Mouse (Mus musculus) liver, embryonic 16.5 days (tissue): Measurements from ENCODE around the gene Rab37. TPM values are rescaled to one million over a fixed set of nuclear protein-coding genes. Genes with fewer than 3 reads are reported as not detected.

ENCODE experiments used
- ATAC-seq: fragments of 200-750 bp; cut with Nextera tagmentation; 2 replicates; pipeline ENCODE4 v1.8.0; 2017; ENCODE audit warnings: low read depth, mild to moderate bottlenecking, moderate number of reproducible peaks, moderate library complexity
- H3K27ac ChIP-seq: fragments of 300-500 bp; sonication (generic); 2 replicates; pipeline ENCODE4 v1.5.1; 2014; ENCODE audit warnings: mild to moderate bottlenecking, low read length
- H3K27me3 ChIP-seq: fragments of 300-500 bp; sonication (generic); 2 replicates; pipeline ENCODE4 v1.6.1; 2014; ENCODE audit warnings: low read depth, low read length, mixed read lengths; ENCODE audit not compliant: control insufficient read depth, insufficient read depth
- H3K36me3 ChIP-seq: fragments of 300-500 bp; sonication (generic); 2 replicates; pipeline ENCODE4 v1.6.1; 2014; ENCODE audit warnings: mild to moderate bottlenecking; ENCODE audit not compliant: control insufficient read depth, insufficient read depth
- H3K4me1 ChIP-seq: fragments of 300-500 bp; sonication (generic); 2 replicates; pipeline ENCODE4 v1.6.1; 2014; ENCODE audit warnings: low read depth, low read length, mixed read lengths; ENCODE audit not compliant: control insufficient read depth
- H3K4me2 ChIP-seq: fragments of 300-500 bp; sonication (generic); 2 replicates; pipeline ENCODE4 v1.6.1; 2014; ENCODE audit warnings: low read depth, low read length, mixed read lengths
- H3K4me3 ChIP-seq: fragments of 300-500 bp; sonication (generic); 2 replicates; pipeline ENCODE4 v1.5.1; 2014; ENCODE audit warnings: low read depth, mild to moderate bottlenecking, low read length
- H3K9ac ChIP-seq: fragments of 300-500 bp; sonication (generic); 2 replicates; pipeline ENCODE4 v1.6.1; 2014; ENCODE audit warnings: low read depth, low read length
- H3K9me3 ChIP-seq: fragments of 300-500 bp; sonication (generic); replicated peaks from 2 replicates; pipeline ENCODE4 v1.6.1; 2016; ENCODE audit warnings: low read length; ENCODE audit not compliant: control insufficient read depth
- WGBS: fragments of 180-500 bp; shearing (Covaris S2); extraction: QIAGEN DNeasy Blood & Tissue Kit; methylation state at CpG from one replicate; pipeline ENCODE4 v1.1.7; 2014; ENCODE audit not compliant: insufficient replicate concordance; 5-methylcytosine and 5-hydroxymethylcytosine counted together
- polyA plus RNA-seq: library from polyadenylated mRNA; unstranded; fragments of >200 nt; fragmentation: Nextera tagmentation; extraction: Ambion mirVana; gene quantifications from 2 replicates; pipeline ENCODE4 v1.2.1, GENCODE M21; 2015

Rab37 gene
- polyA plus RNA-seq = 2.3 and 2.4 TPM in 2 replicates

DNA sequence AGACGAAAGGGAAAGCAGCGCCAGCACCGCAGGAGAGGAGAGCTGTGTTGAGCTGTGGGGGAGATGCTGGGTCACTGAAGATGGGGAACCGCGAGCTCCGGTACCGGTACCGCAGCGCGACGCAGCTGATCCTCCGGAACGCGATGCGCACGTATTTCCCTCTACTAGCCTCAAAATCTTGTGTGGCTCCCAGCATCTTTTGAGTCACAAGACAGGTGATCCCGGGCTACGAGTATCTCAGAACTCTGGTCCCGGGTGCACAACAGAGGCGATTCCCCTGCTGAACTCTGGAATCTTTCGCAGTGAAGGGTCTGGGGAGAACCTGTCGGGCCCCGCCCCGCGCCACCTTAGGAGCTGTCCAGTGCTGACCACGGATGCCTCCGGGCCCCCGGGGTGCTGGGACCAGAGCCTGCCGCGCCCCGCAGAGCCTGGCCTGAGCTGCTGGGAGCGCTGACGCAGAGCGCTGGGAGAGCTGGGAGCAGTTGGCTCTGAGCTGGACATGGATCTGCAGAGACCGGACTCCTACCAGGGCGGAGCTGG is at the start of gene Rab37:
Gene Rab37 (plus strand): TSS at position 70 of the 540 bp plus-strand sequence.
- Histone ChIP-seq H3K4me1 (no peaks in the 10 kb centered on the region), H3K27ac (no peak within 1 kb of the TSS), H3K27me3 (peaks cover 15% of the 10 kb centered on the region), H3K36me3 (no peaks in the 10 kb centered on the region), H3K9me3 (peaks cover 2% of the 10 kb centered on the region; the same call in 1 of the 2 replicates), H3K9ac (no peak within 1 kb of the TSS), H3K4me2 (no peak within 1 kb of the TSS), H3K4me3 (no peak within 1 kb of the TSS)
- WGBS = 3% methylated on average over 36 of the region's 36 CpGs
- no peak for ATAC-seq

DNA sequence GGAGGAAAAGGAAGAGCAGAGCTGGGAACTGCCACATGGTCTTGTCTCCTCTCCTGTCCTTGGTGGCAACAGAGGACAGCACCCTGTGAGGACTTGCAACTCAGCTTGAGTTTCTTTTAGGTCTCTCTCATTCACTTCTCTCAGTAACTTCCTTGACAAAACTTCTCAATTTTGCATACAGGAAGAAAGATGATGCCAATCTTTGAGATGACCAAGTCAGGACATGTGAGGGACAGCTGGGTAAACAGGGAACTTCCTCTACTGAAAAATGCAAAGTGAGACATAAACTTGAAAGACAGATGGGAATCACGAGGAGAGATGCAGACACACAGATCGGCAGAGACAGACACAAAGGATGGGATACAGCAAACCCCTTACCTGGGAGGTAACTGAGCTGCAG is 43.0 kb upstream of the Rab37 start, which contains the start of gene Cd300ld3:
Gene Cd300ld3 (minus strand): TSS at position 151 of the 400 bp plus-strand sequence.
- 35% methylated on average over 2 of the region's 2 CpGs for WGBS
- H3K4me2 ChIP-seq = no peak within 1 kb of the TSS
- H3K9ac ChIP-seq = no peak within 1 kb of the TSS
- no peak for ATAC-seq
- H3K4me3 ChIP-seq = no peak within 1 kb of the TSS
- H3K9me3 ChIP-seq = no peaks in the 10 kb centered on the region
- no peaks in the 10 kb centered on the region for H3K36me3 ChIP-seq
- H3K4me1 ChIP-seq = no peaks in the 10 kb centered on the region
- no peaks in the 10 kb centered on the region for H3K27me3 ChIP-seq
- no peak within 1 kb of the TSS for H3K27ac ChIP-seq

DNA sequence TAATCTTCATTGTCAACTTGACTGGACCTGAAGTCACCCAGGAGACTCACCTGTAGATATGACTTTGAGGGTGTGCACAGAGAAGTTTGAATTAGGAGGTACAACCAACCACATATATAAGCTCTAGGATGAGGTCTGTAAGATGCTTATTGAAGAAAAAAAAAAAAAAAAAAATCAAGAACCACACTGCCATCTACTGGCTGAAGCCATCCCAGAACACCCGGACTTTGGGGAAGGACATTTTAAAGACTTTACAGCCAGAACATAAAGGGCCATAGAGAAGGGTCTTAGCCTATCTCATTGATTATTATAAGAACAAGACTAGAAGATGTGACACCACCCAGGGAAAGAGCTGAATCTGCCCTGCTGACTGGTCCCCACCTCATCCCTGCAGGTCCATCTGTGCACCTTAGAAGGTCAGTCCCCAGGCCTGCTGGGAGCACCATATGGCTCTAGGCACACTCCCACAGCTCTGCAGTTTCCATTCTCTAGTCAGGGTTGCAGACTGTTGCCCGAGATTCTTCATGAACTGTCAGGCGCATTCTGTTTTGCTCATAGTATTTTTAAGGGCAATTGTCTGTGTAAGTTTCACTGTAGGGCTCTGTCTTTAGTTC is 41.8 kb upstream of the Rab37 start:
- WGBS = 24% methylated on average over 3 of the region's 3 CpGs

DNA sequence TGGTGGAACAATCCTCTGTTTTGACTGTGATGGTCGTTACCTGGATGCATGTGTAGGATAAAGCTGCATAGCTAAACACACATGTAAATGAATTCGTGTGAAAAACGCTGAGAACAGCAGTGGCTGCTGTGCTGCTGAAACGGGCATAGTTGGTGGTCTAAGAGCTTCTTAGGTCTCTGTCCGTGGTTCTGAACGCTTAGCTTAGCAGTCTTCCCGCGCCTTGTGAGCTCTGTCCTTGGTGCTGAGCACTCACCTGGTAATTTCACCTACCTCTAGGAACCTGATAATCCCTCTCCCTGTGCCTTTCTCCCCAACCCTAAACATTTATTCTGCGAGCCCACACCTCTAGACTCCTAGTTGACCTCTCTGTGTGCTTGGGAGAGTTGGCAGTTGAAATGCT is 39.0 kb upstream of the Rab37 start:
- Histone ChIP-seq H3K36me3 (no peaks in the 10 kb centered on the region), H3K4me3 (no peak overlapping the region), H3K4me2 (no peak overlapping the region), H3K9me3 (no peaks in the 10 kb centered on the region), H3K27ac (no peak overlapping the region), H3K4me1 (no peaks in the 10 kb centered on the region), H3K9ac (no peak overlapping the region), H3K27me3 (no peaks in the 10 kb centered on the region)
- no peak for ATAC-seq
- WGBS = 2% methylated on average over 9 of the region's 9 CpGs

More for the DNA sequence above, 41.8 kb upstream of the Rab37 start:
- no peak overlapping the region for H3K27ac ChIP-seq
- no peaks in the 10 kb centered on the region for H3K9me3 ChIP-seq
- no peak overlapping the region for H3K9ac ChIP-seq
- H3K4me1 ChIP-seq = no peaks in the 10 kb centered on the region
- H3K36me3 ChIP-seq = no peaks in the 10 kb centered on the region
- H3K4me2 ChIP-seq = no peak overlapping the region
- H3K4me3 ChIP-seq = no peak overlapping the region
- no peak for ATAC-seq
- no peaks in the 10 kb centered on the region for H3K27me3 ChIP-seq

DNA sequence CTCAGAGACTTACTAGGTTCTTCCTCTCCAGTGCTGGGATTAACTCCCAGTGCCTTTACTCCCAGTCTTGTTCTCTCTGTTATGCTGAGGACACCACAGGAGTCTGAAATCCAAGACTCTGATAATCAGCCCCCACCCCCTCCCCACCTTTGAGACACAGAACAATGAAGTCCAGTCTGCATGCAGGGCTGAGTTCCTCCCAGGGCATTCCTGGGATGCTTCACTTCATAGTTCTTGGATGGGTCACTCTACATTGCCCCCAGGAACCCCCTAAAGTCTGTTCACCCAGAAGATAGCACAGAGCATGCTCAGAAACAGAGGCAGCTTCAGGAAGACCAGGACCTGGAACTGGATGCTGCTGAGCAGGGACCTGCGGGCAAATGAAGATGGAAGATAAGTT is 38.2 kb upstream of the Rab37 start:
- Histone ChIP-seq H3K4me2 (no peak overlapping the region), H3K4me1 (no peaks in the 10 kb centered on the region), H3K9ac (no peak overlapping the region), H3K36me3 (no peaks in the 10 kb centered on the region), H3K27ac (no peak overlapping the region), H3K27me3 (no peaks in the 10 kb centered on the region), H3K4me3 (no peak overlapping the region), H3K9me3 (no peaks in the 10 kb centered on the region)
- WGBS = 70% methylated on average over 1 of the region's 1 CpGs
- ATAC-seq = no peak

DNA sequence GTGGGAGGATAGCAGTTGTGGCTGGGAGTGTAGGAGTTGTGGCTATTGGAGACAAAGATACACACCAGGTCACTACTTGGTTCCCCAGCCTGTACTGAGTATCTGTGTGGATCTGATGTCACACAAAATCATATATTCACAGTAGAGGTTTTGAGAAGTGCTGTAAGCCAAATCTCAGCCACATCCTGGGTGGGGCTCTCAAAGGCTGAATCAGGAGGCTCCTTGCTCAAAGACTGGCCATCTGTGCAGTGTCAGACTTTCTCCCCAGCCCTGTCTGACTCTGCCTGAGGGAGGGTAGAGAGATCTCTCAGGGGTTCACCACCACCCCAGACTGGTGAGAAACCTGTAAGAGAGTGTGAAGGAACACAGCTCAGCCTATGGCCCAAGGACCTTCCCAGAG is 36.7 kb upstream of the Rab37 start:
- Histone ChIP-seq H3K4me1 (no peaks in the 10 kb centered on the region), H3K36me3 (no peaks in the 10 kb centered on the region), H3K9me3 (no peaks in the 10 kb centered on the region), H3K9ac (no peak overlapping the region), H3K4me2 (no peak overlapping the region), H3K27ac (no peak overlapping the region), H3K27me3 (no peaks in the 10 kb centered on the region), H3K4me3 (no peak overlapping the region)
- no peak for ATAC-seq

DNA sequence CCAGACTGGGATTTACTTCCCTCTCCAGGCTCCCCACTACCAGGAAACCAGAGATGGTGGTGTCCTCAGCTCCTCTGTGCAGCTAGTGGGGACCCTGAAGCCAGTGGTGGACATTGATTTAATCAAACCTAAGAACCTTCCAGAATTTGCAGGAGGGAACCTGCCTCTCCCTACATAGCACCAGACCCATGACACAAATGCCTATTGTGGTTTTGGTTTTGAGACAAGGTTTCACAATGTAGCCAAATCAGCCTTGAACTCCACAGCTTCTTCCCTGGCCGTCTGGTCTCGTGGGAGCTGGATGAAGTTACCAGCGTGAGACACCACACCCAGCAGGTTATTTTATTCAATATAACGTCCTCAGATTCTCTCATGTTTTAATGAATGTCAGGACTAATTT is 32.5 kb upstream of the Rab37 start:
- Histone ChIP-seq H3K9ac (no peak overlapping the region), H3K4me2 (no peak overlapping the region), H3K27ac (no peak overlapping the region), H3K36me3 (no peaks in the 10 kb centered on the region), H3K27me3 (no peaks in the 10 kb centered on the region), H3K9me3 (no peaks in the 10 kb centered on the region), H3K4me3 (no peak overlapping the region), H3K4me1 (no peaks in the 10 kb centered on the region)
- no peak for ATAC-seq
- 46% methylated on average over 4 of the region's 4 CpGs for WGBS

DNA sequence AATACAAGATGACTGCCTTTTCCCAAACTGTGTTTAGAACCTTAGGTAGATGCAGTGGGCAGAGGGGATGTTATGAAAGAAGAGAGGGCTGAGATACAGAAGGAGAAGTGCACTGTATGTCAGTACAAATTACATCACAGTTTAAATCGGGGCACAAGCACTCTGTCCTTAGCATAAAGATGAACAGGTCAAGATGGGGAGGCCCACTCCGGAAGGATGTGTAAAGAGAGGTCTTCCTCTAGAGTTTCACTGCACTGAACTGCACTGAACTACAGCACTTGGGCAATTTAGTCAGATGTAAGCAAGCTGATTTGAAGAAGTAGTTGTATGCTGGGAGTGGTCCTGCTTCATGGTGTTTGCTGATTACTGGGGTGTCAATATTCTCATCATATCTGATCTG is 31.4 kb upstream of the Rab37 start:
- no peak overlapping the region for H3K4me2 ChIP-seq
- no peaks in the 10 kb centered on the region for H3K36me3 ChIP-seq
- H3K27ac ChIP-seq = no peak overlapping the region
- no peak overlapping the region for H3K9ac ChIP-seq
- WGBS = 39% methylated on average over 2 of the region's 2 CpGs
- no peaks in the 10 kb centered on the region for H3K27me3 ChIP-seq
- H3K4me3 ChIP-seq = no peak overlapping the region
- H3K9me3 ChIP-seq = no peaks in the 10 kb centered on the region
- no peak for ATAC-seq
- H3K4me1 ChIP-seq = no peaks in the 10 kb centered on the region

DNA sequence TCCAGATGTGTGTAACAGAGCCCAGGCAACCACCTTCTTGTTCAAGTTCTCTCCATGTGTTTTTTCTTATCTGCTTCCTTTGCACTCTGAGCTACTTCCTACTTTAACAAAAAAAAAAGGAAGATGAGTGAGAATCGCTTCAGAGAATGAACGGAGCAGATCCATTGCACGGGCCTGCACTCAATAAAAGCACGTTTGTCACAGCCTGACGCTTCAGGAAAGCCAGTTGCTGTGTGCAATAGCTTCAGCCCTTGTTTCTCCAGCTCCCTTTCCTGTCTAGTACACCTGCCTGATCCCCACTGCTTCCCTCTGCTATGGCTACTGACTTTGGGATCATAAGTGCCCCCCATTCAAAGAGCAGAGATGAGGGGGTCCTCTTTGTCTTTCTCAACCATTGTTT is 29.2 kb upstream of the Rab37 start, which contains the start of gene Cd300e:
Gene Cd300e (minus strand): TSS at position 101 of the 400 bp plus-strand sequence.
- no peak for ATAC-seq
- WGBS = 6% methylated on average over 5 of the region's 5 CpGs

More for the DNA sequence above, 29.2 kb upstream of the Rab37 start, which contains the start of gene Cd300e:
- Histone ChIP-seq H3K36me3 (no peaks in the 10 kb centered on the region), H3K9me3 (no peaks in the 10 kb centered on the region), H3K9ac (no peak within 1 kb of the TSS), H3K27ac (no peak within 1 kb of the TSS), H3K4me3 (no peak within 1 kb of the TSS), H3K4me1 (no peaks in the 10 kb centered on the region), H3K4me2 (no peak within 1 kb of the TSS), H3K27me3 (no peaks in the 10 kb centered on the region)
